Mouse (Mus musculus) ES-CJ7 (cell line): ENCODE measurements at regions not wholly inside any gene's neighbourhood (a gene's known extent, or its start where the extent isn't known, plus 50 kb on each side); places are given as distances from the start of the nearest gene placed in this dataset.

Experiments
- DNase-seq: peaks from one replicate; pipeline ENCODE4 v3.0.0; 2011; ENCODE audit warnings: low read depth, low spot score

GRCm38 (mm10) chr4:26273754-26274153 lies 72.9 kb downstream of the Manea start:
- DNase-seq: no peak

- DNase-seq: no peak
These were observed 87.3 kb downstream of the Manea start for GRCm38 (mm10) chr4:26259230-26260029.

GRCm38 (mm10) chr4:26255889-26256288 lies 90.8 kb downstream of the Manea start:
- DNase-seq: no peak

- DNase-seq: peak; percentile 84
These were observed 98.5 kb downstream of the Manea start for GRCm38 (mm10) chr4:26247925-26248856.

- DNase-seq: no peak
These were observed 123.4 kb downstream of the Manea start for GRCm38 (mm10) chr4:26223267-26223666.
